Mouse (Mus musculus) retina, adult 2 months (tissue): ENCODE data around the gene Armc10.
"Not testable (repeated sequence)": the region's sequence is repeated elsewhere in the genome, so short reads cannot be mapped to it uniquely, and the experiment has no call there.

ENCODE experiments used
- DNase-seq: peaks from one replicate; pipeline ENCODE4 v3.0.0-alpha.2; 2012; ENCODE audit warnings: low read depth, low spot score

Gene Armc10

GRCm38 (mm10) chr5:21645439-21646132 is at the start of gene Armc10, which contains the start of gene Fbxl13:
TSS of gene Armc10 (plus strand) at chr5:21645813.
TSS of gene Fbxl13 (minus strand) at chr5:21645634.
- peak; percentile 61 for DNase-seq

- DNase-seq = not testable (repeated sequence)
Observed at GRCm38 (mm10) chr5:21599536-21599935, 46.1 kb upstream of the Armc10 start.

- DNase-seq = no peak
Observed at GRCm38 (mm10) chr5:21599961-21600360, 45.7 kb upstream of the Armc10 start.

- DNase-seq = no peak
Observed at GRCm38 (mm10) chr5:21605936-21606335, 39.7 kb upstream of the Armc10 start.

- no peak for DNase-seq
Observed at GRCm38 (mm10) chr5:21608311-21609304, 37.0 kb upstream of the Armc10 start.

- no peak for DNase-seq
Observed at GRCm38 (mm10) chr5:21610996-21611395, 34.6 kb upstream of the Armc10 start.

GRCm38 (mm10) chr5:21614299-21614698 is 31.3 kb upstream of the Armc10 start:
- not testable (repeated sequence) for DNase-seq

GRCm38 (mm10) chr5:21616450-21617009 is 29.1 kb upstream of the Armc10 start:
- DNase-seq = no peak

GRCm38 (mm10) chr5:21625916-21626315 is 19.7 kb upstream of the Armc10 start:
- DNase-seq = no peak

- no peak for DNase-seq
Observed at GRCm38 (mm10) chr5:21640961-21641360, 4.7 kb upstream of the Armc10 start.

- no peak for DNase-seq
Observed at GRCm38 (mm10) chr5:21643606-21644005, 2.0 kb upstream of the Armc10 start.

- no peak for DNase-seq
Observed at GRCm38 (mm10) chr5:21644891-21645438, 648 bp upstream of the Armc10 start.

- no peak for DNase-seq
Observed at GRCm38 (mm10) chr5:21646133-21646491, 499 bp downstream of the Armc10 start.

GRCm38 (mm10) chr5:21650736-21651135 is 5.1 kb downstream of the Armc10 start:
- DNase-seq = no peak

GRCm38 (mm10) chr5:21651885-21652612 is 6.4 kb downstream of the Armc10 start:
- DNase-seq = no peak

GRCm38 (mm10) chr5:21656912-21657311 is 11.3 kb downstream of the Armc10 start:
- no peak for DNase-seq

- no peak for DNase-seq
Observed at GRCm38 (mm10) chr5:21658038-21658437, 12.4 kb downstream of the Armc10 start.

GRCm38 (mm10) chr5:21658623-21659395 is 13.2 kb downstream of the Armc10 start:
- DNase-seq = peak; percentile 36

GRCm38 (mm10) chr5:21660850-21661249 is 15.2 kb downstream of the Armc10 start:
- DNase-seq = no peak

- no peak for DNase-seq
Observed at GRCm38 (mm10) chr5:21663081-21663480, 17.5 kb downstream of the Armc10 start.
